13 mouse cellular contexts compared by ENCODE assay signal in the genomic region with DNA sequence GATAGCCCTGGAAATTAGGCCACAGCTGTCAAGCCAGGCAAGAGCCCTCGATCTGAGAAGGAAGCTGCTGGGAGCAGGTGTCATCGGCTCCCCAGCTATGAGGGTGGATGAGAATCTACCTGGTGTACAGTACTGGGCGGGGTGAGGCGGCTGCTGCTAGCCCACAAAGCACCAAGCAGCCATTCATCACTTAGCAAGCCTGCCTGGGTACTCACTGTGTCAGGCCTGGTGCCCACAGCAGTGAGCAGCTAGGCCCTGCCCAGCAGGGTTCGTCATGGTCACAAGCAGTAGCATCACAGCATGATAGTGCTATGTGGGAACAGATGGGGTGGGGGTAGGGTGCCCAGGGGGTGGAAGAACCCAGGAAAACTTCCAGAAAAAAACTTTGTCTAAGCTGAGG. TPM values are rescaled to one million over a fixed set of nuclear protein-coding genes. Genes with fewer than 3 reads are reported as not detected.
DNase-seq lines count a peak whose midpoint lies in the region; ATAC-seq and TF ChIP-seq lines count a peak whose summit lies in the region.
"Had no signal": no experiment of that assay in that cellular context is flagged by ENCODE, and none has a peak within 500 bp of the region (broad histone marks: within the 10 kb centered on the region; RNA-seq: fewer than 3 reads in every experiment).

No protein-coding gene starts in this region.

- no peak overlapping the region for H3K9ac ChIP-seq in lung, embryonic 15.5 days
- H3K9ac ChIP-seq in hindbrain, embryonic 14.5 days = no peak overlapping the region
- no peak overlapping the region for H3K9ac ChIP-seq in liver, postnatal 0 days (replicated peaks)
- H3K9ac ChIP-seq: heart, embryonic 15.5 days; liver, embryonic 15.5 days had no signal

- no peak for TF ChIP-seq EP300 in liver, postnatal 0 days (IDR thresholded peaks at IDR 0.05; ENCODE audit: low read depth)

- H3K4me1 ChIP-seq in heart, embryonic 10.5 days = peaks cover 57% of the 10 kb centered on the region
- H3K4me1 ChIP-seq in lung, embryonic 15.5 days = peaks cover 29% of the 10 kb centered on the region
- H3K4me1 ChIP-seq in hindbrain, embryonic 14.5 days (replicated peaks; ENCODE audit: control insufficient read depth, insufficient read depth, low read length) = peaks cover 7% of the 10 kb centered on the region
- H3K4me1 ChIP-seq in liver, postnatal 0 days (ENCODE audit: insufficient read depth) = no peaks in the 10 kb centered on the region
- H3K4me1 ChIP-seq: liver, embryonic 15.5 days had no signal

- no peak for ATAC-seq in lung, embryonic 15.5 days (ENCODE audit: borderline replicate concordance, extremely low read depth, low FRiP score, low TSS enrichment)
- no peak; the same call in 1 of the 2 replicates for ATAC-seq in hindbrain, embryonic 14.5 days (ENCODE audit: low FRiP score)
- no peak for ATAC-seq in liver, postnatal 0 days

- DNase-seq in heart, embryonic 10.5 days (ENCODE audit: low spot score) = no peak
- no peak for DNase-seq in heart, adult 9 months (ENCODE audit: low spot score in 2 of 2)
- no peak for DNase-seq in lung, postnatal 14 days
- peak; percentile 61 to 65 for DNase-seq in cerebellum, adult 18-20 months
- DNase-seq in hindbrain, embryonic 14.5 days (ENCODE audit: low spot score) = no peak
- DNase-seq in adipocyte (ENCODE audit: low spot score) = no peak
- no peak for DNase-seq in liver, postnatal 0 days
- DNase-seq: adrenal gland, postnatal 25 days; kidney, adult 9 months; right cerebral cortex, postnatal 14 days had no signal

- H3K4me2 ChIP-seq in lung, embryonic 15.5 days = 0 out of 2 replicates have a peak overlapping the region, but pooled peaks have one; percentile 21
- no peak overlapping the region for H3K4me2 ChIP-seq in hindbrain, embryonic 14.5 days (replicated peaks)
- H3K4me2 ChIP-seq in liver, postnatal 0 days (ENCODE audit: low read depth, low read length) = no peak overlapping the region
- H3K4me2 ChIP-seq: heart, embryonic 15.5 days; liver, embryonic 15.5 days had no signal

- TF ChIP-seq CTCF in liver, postnatal 0 days (IDR thresholded peaks at IDR 0.05; ENCODE audit: low read depth) = no peak

- no peaks in the 10 kb centered on the region for H3K9me3 ChIP-seq in heart, embryonic 10.5 days
- no peaks in the 10 kb centered on the region for H3K9me3 ChIP-seq in lung, embryonic 15.5 days
- no peaks in the 10 kb centered on the region for H3K9me3 ChIP-seq in hindbrain, embryonic 14.5 days (ENCODE audit: control insufficient read depth, low read length)
- H3K9me3 ChIP-seq in liver, postnatal 0 days (ENCODE audit: low read length) = no peaks in the 10 kb centered on the region
- H3K9me3 ChIP-seq: heart, embryonic 15.5 days; liver, embryonic 15.5 days had no signal

- no peak overlapping the region for H3K4me3 ChIP-seq in heart, embryonic 10.5 days
- no peak overlapping the region for H3K4me3 ChIP-seq in lung, embryonic 15.5 days
- no peak overlapping the region for H3K4me3 ChIP-seq in hindbrain, embryonic 14.5 days (replicated peaks; ENCODE audit: low read length)
- H3K4me3 ChIP-seq in liver, postnatal 0 days (ENCODE audit: low read depth, low read length) = no peak overlapping the region
- H3K4me3 ChIP-seq: heart, embryonic 15.5 days; liver, embryonic 15.5 days had no signal

- H3K36me3 ChIP-seq in heart, embryonic 10.5 days = peaks cover 5% of the 10 kb centered on the region; the same call in 1 of the 2 replicates
- no peaks in the 10 kb centered on the region for H3K36me3 ChIP-seq in lung, embryonic 15.5 days
- H3K36me3 ChIP-seq in hindbrain, embryonic 14.5 days (replicated peaks; ENCODE audit: control insufficient read depth, insufficient read depth) = peaks cover 11% of the 10 kb centered on the region; the same call in 1 of the 2 replicates
- peaks cover 13% of the 10 kb centered on the region for H3K36me3 ChIP-seq in liver, postnatal 0 days (replicated peaks; ENCODE audit: insufficient read depth, low read length)
- H3K36me3 ChIP-seq: heart, embryonic 15.5 days had no signal

- H3K27ac ChIP-seq in heart, embryonic 10.5 days = peak overlapping the region; percentile 18; the same call in 1 of the 2 replicates
- peak overlapping the region; percentile 72 for H3K27ac ChIP-seq in lung, embryonic 15.5 days
- H3K27ac ChIP-seq in hindbrain, embryonic 14.5 days = peak overlapping the region; percentile 34; the same call in 1 of the 2 replicates
- H3K27ac ChIP-seq in liver, postnatal 0 days (ENCODE audit: low read depth) = no peak overlapping the region
- H3K27ac ChIP-seq: liver, embryonic 15.5 days had no signal

- no peaks in the 10 kb centered on the region for H3K27me3 ChIP-seq in heart, embryonic 10.5 days (ENCODE audit: insufficient read depth, poor library complexity, severe bottlenecking)
- no peaks in the 10 kb centered on the region for H3K27me3 ChIP-seq in lung, embryonic 15.5 days
- no peaks in the 10 kb centered on the region for H3K27me3 ChIP-seq in hindbrain, embryonic 14.5 days (ENCODE audit: control insufficient read depth, insufficient read depth, low read length)
- H3K27me3 ChIP-seq in liver, postnatal 0 days (ENCODE audit: insufficient read depth, low read length) = no peaks in the 10 kb centered on the region
- H3K27me3 ChIP-seq: heart, embryonic 15.5 days; liver, embryonic 15.5 days had no signal

- WGBS in heart, embryonic 10.5 days = 86% methylated on average over 5 of the region's 5 CpGs
- WGBS in lung, embryonic 15.5 days = 86% methylated on average over 5 of the region's 5 CpGs
- 74% methylated on average over 5 of the region's 5 CpGs for WGBS in hindbrain, embryonic 14.5 days
- 90% methylated on average over 5 of the region's 5 CpGs for WGBS in liver, postnatal 0 days (ENCODE audit: insufficient replicate concordance)

RNA-seq across cellular contexts. Expression of gene Mtss1l, which starts 25.8 kb away (rescaled TPM):
- polyA plus RNA-seq in heart, embryonic 10.5 days (2016; fragmentation: Nextera tagmentation; extraction: Ambion mirVana) = 5.3 and 6.4 TPM in 2 replicates
- 23.0 and 27.9 TPM in 2 replicates for polyA plus RNA-seq in lung, embryonic 15.5 days (2015; fragmentation: Nextera tagmentation; extraction: Ambion mirVana)
- polyA plus RNA-seq in hindbrain, embryonic 14.5 days (2014; fragmentation: Nextera tagmentation; extraction: Ambion mirVana) = 32.9 and 36.3 TPM in 2 replicates
- polyA plus RNA-seq in liver, postnatal 0 days (2015; fragmentation: Nextera tagmentation; extraction: Ambion mirVana) = 0.95 and 1.2 TPM in 2 replicates

Comparison
In these comparisons a context has a peak if more than half of its experiments do, and no peak if none do; other contexts are left out.
1. DNase-seq: peak in cerebellum, adult 18-20 months (2 of 2); none in heart, embryonic 10.5 days (single experiment), heart, adult 9 months (0 of 2), lung, postnatal 14 days (single experiment), hindbrain, embryonic 14.5 days (single experiment), adipocyte (single experiment) and liver, postnatal 0 days (single experiment).